Mouse (Mus musculus): ENCODE data around the gene Nr1h2.

Gene Nr1h2

GRCm38 (mm10) chr7:44584921-44585320 lies 31.2 kb upstream of the Nr1h2 start:
- no peak for DNase-seq

- DNase-seq, result no peak
These were observed 30.6 kb upstream of the Nr1h2 start for GRCm38 (mm10) chr7:44584265-44584804.

- no peak for DNase-seq
These were observed 29.4 kb upstream of the Nr1h2 start for GRCm38 (mm10) chr7:44583146-44583545.

GRCm38 (mm10) chr7:44582709-44583108 lies 29.0 kb upstream of the Nr1h2 start:
- no peak for DNase-seq

GRCm38 (mm10) chr7:44581637-44582036 lies 27.9 kb upstream of the Nr1h2 start:
- no peak for DNase-seq

- DNase-seq, result no peak
These were observed 22.6 kb upstream of the Nr1h2 start for GRCm38 (mm10) chr7:44576333-44576844.

- no peak for DNase-seq
These were observed 19.3 kb upstream of the Nr1h2 start for GRCm38 (mm10) chr7:44572956-44573484.

GRCm38 (mm10) chr7:44572213-44572701 lies 18.5 kb upstream of the Nr1h2 start, which contains the start of gene Napsa:
Gene Napsa, plus strand, starts transcription at chr7:44572380.
- DNase-seq, result no peak

GRCm38 (mm10) chr7:44571811-44572210 lies 18.1 kb upstream of the Nr1h2 start:
- no peak for DNase-seq

GRCm38 (mm10) chr7:44570989-44571388 lies 17.2 kb upstream of the Nr1h2 start:
- DNase-seq, result no peak

- DNase-seq, result no peak
These were observed 15.1 kb upstream of the Nr1h2 start for GRCm38 (mm10) chr7:44568803-44569202.

GRCm38 (mm10) chr7:44565414-44565813 lies 11.7 kb upstream of the Nr1h2 start:
- no peak for DNase-seq

GRCm38 (mm10) chr7:44564486-44564885 lies 10.7 kb upstream of the Nr1h2 start:
- no peak for DNase-seq

- no peak for DNase-seq
These were observed 9.5 kb upstream of the Nr1h2 start for GRCm38 (mm10) chr7:44563284-44563683.

- DNase-seq, result peak; percentile 75
These were observed 7.0 kb upstream of the Nr1h2 start for GRCm38 (mm10) chr7:44560435-44561400.

GRCm38 (mm10) chr7:44557629-44558028 lies 3.9 kb upstream of the Nr1h2 start:
- no peak for DNase-seq

- DNase-seq, result no peak
These were observed 471 bp downstream of the Nr1h2 start for GRCm38 (mm10) chr7:44553196-44553764.

GRCm38 (mm10) chr7:44552141-44552908 lies 1.4 kb downstream of the Nr1h2 start:
- DNase-seq, result no peak

- no peak for DNase-seq
These were observed 2.0 kb downstream of the Nr1h2 start for GRCm38 (mm10) chr7:44551731-44552130.

GRCm38 (mm10) chr7:44551301-44551700 lies 2.5 kb downstream of the Nr1h2 start:
- no peak for DNase-seq

GRCm38 (mm10) chr7:44550409-44550678 lies 3.4 kb downstream of the Nr1h2 start:
- DNase-seq, result no peak

GRCm38 (mm10) chr7:44549621-44550408 lies 3.9 kb downstream of the Nr1h2 start:
- DNase-seq, result no peak

Measured in cerebellum, adult 11 months (tissue).